Mouse (Mus musculus) heart, adult 2 months (tissue): ENCODE data around the gene Gata2.

ENCODE experiments used
- CTCF ChIP-seq: fragments of 200-600 bp; IDR thresholded peaks from 2 replicates; pipeline ENCODE4 v1.8.1; 2022; ENCODE audit warnings: antibody characterized with exemption, mild to moderate bottlenecking, moderate library complexity
- EP300 ChIP-seq: fragments of 200-500 bp; IDR thresholded peaks from 2 replicates; pipeline ENCODE4 v1.6.1; 2011; ENCODE audit warnings: low read depth, low read length, control low read depth; ENCODE audit not compliant: insufficient read depth
- POLR2A ChIP-seq: fragments of 200-500 bp; IDR thresholded peaks from 2 replicates; pipeline ENCODE4 v1.6.1; 2011; ENCODE audit warnings: mild to moderate bottlenecking, low read depth, low read length, control low read depth; ENCODE audit not compliant: insufficient read depth

- TF ChIP-seq EP300 (no peak), CTCF (no peak), POLR2A (no peak)
Observed at GRCm38 (mm10) chr6:88191024-88191365, 2.7 kb upstream of the Gata2 start.
